Mouse (Mus musculus): ENCODE data around the gene Tnn.
A peak's percentile ranks its signal among the peaks of the same experiment; 100 is the strongest.

Tnn gene

GRCm38 (mm10) chr1:160044237-160045021 lies 109.0 kb downstream of the Tnn start, which contains the start of gene 4930523C07Rik:
TSS of gene 4930523C07Rik (plus strand) at chr1:160044382.
- peak; percentile 72 to 84 for DNase-seq (ENCODE audit: low spot score in 2 of 2)

DNA sequence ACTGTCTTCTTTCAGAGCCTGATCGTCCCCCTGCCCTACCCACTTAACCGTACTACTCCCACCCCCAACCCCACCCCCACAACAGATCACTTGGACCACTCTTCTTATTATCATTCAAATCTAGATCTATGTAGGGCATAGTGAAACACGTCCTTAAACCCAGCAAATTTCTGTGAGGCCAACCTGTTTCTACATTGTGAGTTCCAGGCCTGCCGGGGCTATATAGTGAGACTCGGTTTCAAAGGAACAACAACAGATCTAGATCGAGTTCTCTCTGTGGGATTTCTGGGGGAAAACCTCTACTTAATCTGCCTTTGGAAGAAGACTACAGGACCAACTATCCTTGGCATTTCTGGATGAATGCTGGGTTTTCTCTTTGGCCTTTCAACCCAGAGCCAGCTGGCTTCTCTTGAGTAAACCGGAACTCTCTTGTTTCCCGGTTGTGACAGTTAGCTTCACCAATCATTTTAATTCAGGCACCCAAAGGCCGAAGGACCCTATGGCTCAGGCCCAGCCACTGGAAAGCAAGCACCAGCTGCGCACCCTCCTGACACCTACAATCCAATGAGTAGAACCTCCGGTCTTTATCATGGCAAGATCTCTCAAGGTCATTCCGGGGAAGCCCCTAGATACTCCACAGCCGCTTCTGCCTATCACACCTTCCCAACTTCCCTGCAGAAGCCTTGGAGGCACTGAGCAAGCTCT lies 110.0 kb downstream of the Tnn start:
- DNase-seq (ENCODE audit: low spot score in 2 of 2) = no peak

DNA sequence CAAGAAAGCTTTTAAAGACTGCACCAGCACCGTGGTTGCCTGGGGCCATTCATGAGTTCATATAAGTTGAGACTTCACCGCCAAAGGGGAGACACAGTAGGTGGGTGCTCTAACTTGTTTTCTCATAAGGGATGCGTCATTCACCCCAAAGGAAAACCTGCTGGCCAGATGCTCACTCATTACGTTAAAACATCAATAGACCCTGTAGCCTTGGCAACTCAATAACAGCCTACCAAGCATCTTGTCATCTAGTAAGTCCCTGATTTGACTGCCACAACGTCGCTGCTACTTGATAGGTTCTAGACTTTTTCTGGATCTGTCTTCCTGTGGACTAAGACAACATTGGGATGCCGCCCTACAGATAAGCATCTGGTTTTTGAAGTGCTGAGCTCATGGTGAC lies 111.0 kb downstream of the Tnn start:
- no peak for DNase-seq (ENCODE audit: low spot score in 2 of 2)

DNA sequence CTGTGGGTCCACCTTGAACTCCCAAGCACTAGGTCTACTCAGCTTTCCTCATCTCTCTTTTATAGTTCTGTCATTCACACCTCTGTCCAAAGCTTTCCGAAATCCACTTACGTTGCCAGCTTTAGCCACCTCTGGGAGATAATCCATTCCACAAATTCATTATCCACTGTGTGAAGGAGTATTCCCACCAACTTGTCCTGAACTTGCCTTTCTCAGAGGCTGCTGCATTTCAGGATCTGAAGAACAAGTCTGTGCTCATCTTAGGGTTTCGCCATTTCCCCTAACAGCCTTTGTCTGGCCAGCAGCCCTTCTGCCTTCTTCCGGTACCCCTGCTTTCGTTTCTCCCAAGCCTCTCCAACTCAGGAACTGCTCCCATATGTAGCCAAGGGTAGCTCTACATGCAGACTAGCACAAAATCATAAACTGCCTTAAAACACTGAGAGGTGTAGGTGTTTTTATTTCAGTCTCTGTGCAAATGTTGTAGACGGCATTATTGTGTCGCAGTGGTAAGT lies 112.1 kb downstream of the Tnn start:
- no peak for DNase-seq (ENCODE audit: low spot score in 2 of 2)

DNA sequence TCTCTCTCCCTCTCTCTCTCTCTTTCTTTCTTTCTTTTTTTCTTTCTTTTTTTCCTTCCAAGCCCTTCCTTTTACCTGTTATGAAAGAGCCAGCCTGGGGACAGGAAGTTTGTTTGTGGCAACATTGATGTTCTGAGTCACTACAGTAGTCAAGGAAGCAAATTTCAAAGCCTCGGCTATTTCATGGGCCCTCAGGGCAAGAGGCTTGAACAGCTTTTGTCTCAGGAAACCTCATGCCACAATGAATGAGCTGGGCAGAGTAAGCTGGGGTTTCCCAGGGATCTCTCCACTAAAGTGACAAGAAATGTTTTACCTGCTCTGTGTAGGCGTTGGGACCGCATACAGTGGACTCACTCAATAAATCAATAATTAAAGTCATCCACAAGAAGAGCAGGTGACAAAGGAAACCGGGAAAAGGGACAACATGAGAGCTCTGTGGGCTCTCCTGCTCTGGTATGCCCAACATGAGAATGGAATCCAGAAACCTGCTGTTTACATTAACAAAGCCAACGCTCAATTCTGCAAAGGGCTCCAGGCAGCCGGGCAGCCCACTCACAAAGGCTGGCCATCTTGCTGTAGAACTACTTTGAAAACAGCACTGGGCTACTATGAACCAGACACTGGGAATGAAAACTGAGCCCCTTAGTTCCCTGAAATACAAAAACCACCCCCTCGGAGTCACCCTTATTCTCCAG lies 113.3 kb downstream of the Tnn start:
- DNase-seq (ENCODE audit: low spot score in 2 of 2) = no peak

- DNase-seq (ENCODE audit: low spot score in 2 of 2) = peak in 1 of 2 experiments; percentile 26
Measured at GRCm38 (mm10) chr1:160036996-160037521, 116.3 kb downstream of the Tnn start.

GRCm38 (mm10) chr1:160035561-160035960 lies 117.8 kb downstream of the Tnn start:
- no peak for DNase-seq (ENCODE audit: low spot score in 2 of 2)

Measured in urinary bladder, postnatal 36 days (tissue).